Mouse (Mus musculus) small intestine, adult 2 months (tissue): Measurements from ENCODE around the gene Hacd4.

Experiments
- CTCF ChIP-seq: fragments of 200-500 bp; IDR thresholded peaks from 2 replicates; pipeline ENCODE4 v1.5.1; 2012; ENCODE audit warnings: low read depth, mild to moderate bottlenecking, control low read depth, inconsistent platforms, low read length, moderate library complexity, mixed read lengths; ENCODE audit not compliant: insufficient replicate concordance, insufficient read length; ENCODE audit errors: extremely low read depth
- POLR2A ChIP-seq: fragments of 200-500 bp; IDR thresholded peaks from 2 replicates; pipeline ENCODE4 v1.6.1; 2012; ENCODE audit warnings: low read depth, mild to moderate bottlenecking, control low read depth, inconsistent platforms, low read length, moderate library complexity

- no peak for TF ChIP-seq CTCF
- TF ChIP-seq POLR2A = no peak
Observed at GRCm38 (mm10) chr4:88357431-88357830, 81.3 kb downstream of the Hacd4 start.
